In the genomic region with DNA sequence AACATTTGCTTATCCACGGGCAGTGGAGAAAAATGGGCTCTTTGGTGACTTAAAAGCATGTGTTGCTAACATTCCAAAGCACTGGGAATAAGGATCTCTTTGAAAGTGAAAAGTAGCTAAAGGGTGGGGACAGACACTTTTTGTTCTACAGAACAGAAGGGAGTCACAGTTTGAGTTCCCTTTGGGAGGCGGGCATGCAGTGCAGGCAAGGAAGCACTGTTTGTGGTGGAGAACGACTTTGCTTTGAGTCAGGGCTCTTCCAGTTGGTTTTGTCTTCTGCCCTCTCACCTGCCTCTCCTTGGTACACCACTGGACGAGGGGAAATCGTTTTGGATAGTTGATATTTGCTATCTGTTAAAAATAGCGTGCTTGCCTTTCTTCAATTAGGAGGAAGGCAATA, we compare ENCODE assay signal across 11 mouse cellular contexts. TPM values are rescaled to one million over a fixed set of nuclear protein-coding genes. Genes with fewer than 3 reads are reported as not detected.
DNase-seq lines count a peak whose midpoint lies in the region; ATAC-seq and TF ChIP-seq lines count a peak whose summit lies in the region.
"Had no signal": no experiment of that assay in that cellular context is flagged by ENCODE, and none has a peak within 500 bp of the region (broad histone marks: within the 10 kb centered on the region; RNA-seq: fewer than 3 reads in every experiment).

No protein-coding gene starts in this region.

- WGBS in embryonic facial prominence, embryonic 12.5 days: 36% methylated on average over 6 of the region's 6 CpGs
- WGBS in embryonic facial prominence, embryonic 10.5 days: 36% methylated on average over 6 of the region's 6 CpGs
- 39% methylated on average over 6 of the region's 6 CpGs for WGBS in lung, embryonic 14.5 days
- WGBS in lung, adult 2 months: 50% methylated on average over 6 of the region's 6 CpGs
- 27% methylated on average over 6 of the region's 6 CpGs for WGBS in hindbrain, embryonic 16.5 days
- whole genome bisulfite sequencing in stomach, embryonic 15.5 days: 38% methylated on average over 6 of the region's 6 CpGs

- H3K4me3 ChIP-seq in embryonic facial prominence, embryonic 12.5 days: no peak overlapping the region
- H3K4me3 ChIP-seq in embryonic facial prominence, embryonic 10.5 days: no peak overlapping the region
- H3K4me3 ChIP-seq in lung, embryonic 14.5 days (ENCODE audit: low read depth, low read length): no peak overlapping the region
- H3K4me3 ChIP-seq in lung, adult 2 months (replicated peaks; ENCODE audit: extremely low read depth, low read depth, low read length): no peak overlapping the region
- no peak overlapping the region for H3K4me3 ChIP-seq in hindbrain, embryonic 16.5 days (ENCODE audit: low read length)
- no peak overlapping the region for H3K4me3 ChIP-seq in stomach, embryonic 15.5 days (replicated peaks)
- H3K4me3 ChIP-seq: heart, embryonic 12.5 days had no signal

- no peak for TF ChIP-seq POLR2A in lung, adult 2 months (IDR thresholded peaks at IDR 0.05; ENCODE audit: borderline replicate concordance, extremely low read depth, low read depth, low read length)

- H3K4me2 ChIP-seq in embryonic facial prominence, embryonic 12.5 days (replicated peaks): no peak overlapping the region
- H3K4me2 ChIP-seq in lung, embryonic 14.5 days: no peak overlapping the region
- H3K4me2 ChIP-seq in hindbrain, embryonic 16.5 days (ENCODE audit: low read length): no peak overlapping the region
- H3K4me2 ChIP-seq in stomach, embryonic 15.5 days: no peak overlapping the region
- H3K4me2 ChIP-seq: heart, embryonic 12.5 days had no signal

- H3K4me1 ChIP-seq in embryonic facial prominence, embryonic 12.5 days: peaks cover 16% of the 10 kb centered on the region
- H3K4me1 ChIP-seq in embryonic facial prominence, embryonic 10.5 days: peaks cover 18% of the 10 kb centered on the region
- H3K4me1 ChIP-seq in lung, embryonic 14.5 days (ENCODE audit: insufficient read depth): no peaks in the 10 kb centered on the region
- H3K4me1 ChIP-seq in lung, adult 2 months (ENCODE audit: control insufficient read depth, insufficient read depth, low read length): no peaks in the 10 kb centered on the region; the same call in 1 of the 2 replicates
- no peaks in the 10 kb centered on the region for H3K4me1 ChIP-seq in hindbrain, embryonic 16.5 days (ENCODE audit: control insufficient read depth, insufficient read depth, low read depth, low read length)
- no peaks in the 10 kb centered on the region for H3K4me1 ChIP-seq in stomach, embryonic 15.5 days
- H3K4me1 ChIP-seq: heart, embryonic 12.5 days had no signal

- H3K9ac ChIP-seq in embryonic facial prominence, embryonic 12.5 days: no peak overlapping the region
- no peak overlapping the region for H3K9ac ChIP-seq in lung, embryonic 14.5 days
- no peak overlapping the region for H3K9ac ChIP-seq in hindbrain, embryonic 16.5 days (ENCODE audit: low read depth, low read length)
- no peak overlapping the region for H3K9ac ChIP-seq in stomach, embryonic 15.5 days
- H3K9ac ChIP-seq: heart, embryonic 12.5 days; liver, postnatal 0 days had no signal

- no peak for ATAC-seq in embryonic facial prominence, embryonic 12.5 days (ENCODE audit: insufficient number of reproducible peaks, insufficient read depth, low FRiP score, low TSS enrichment)
- no peak for ATAC-seq in lung, embryonic 14.5 days (ENCODE audit: insufficient read depth)
- ATAC-seq in hindbrain, embryonic 16.5 days: peak; percentile 52
- ATAC-seq in stomach, embryonic 15.5 days (ENCODE audit: insufficient read depth, low FRiP score, low read depth): no peak
- ATAC-seq: liver, postnatal 0 days had no signal

- H3K27me3 ChIP-seq in embryonic facial prominence, embryonic 12.5 days: no peaks in the 10 kb centered on the region
- H3K27me3 ChIP-seq in embryonic facial prominence, embryonic 10.5 days (replicated peaks; ENCODE audit: low read depth, poor library complexity, severe bottlenecking): no peaks in the 10 kb centered on the region
- no peaks in the 10 kb centered on the region for H3K27me3 ChIP-seq in lung, embryonic 14.5 days (ENCODE audit: insufficient read depth, low read length)
- H3K27me3 ChIP-seq in hindbrain, embryonic 16.5 days (replicated peaks; ENCODE audit: control insufficient read depth, insufficient read depth, low read length): no peaks in the 10 kb centered on the region
- H3K27me3 ChIP-seq in stomach, embryonic 15.5 days (replicated peaks): no peaks in the 10 kb centered on the region
- H3K27me3 ChIP-seq: heart, embryonic 12.5 days had no signal

- TF ChIP-seq CTCF in lung, embryonic 14.5 days (IDR thresholded peaks at IDR 0.05; ENCODE audit: low read depth): no peak
- TF ChIP-seq CTCF in lung, adult 2 months (IDR thresholded peaks at IDR 0.05; ENCODE audit: insufficient read depth, low read length): no peak

- DNase-seq in embryonic facial prominence, embryonic 10.5 days (ENCODE audit: low spot score): no peak
- no peak for DNase-seq in lung, embryonic 14.5 days
- no peak for DNase-seq in lung, adult 2 months
- no peak for DNase-seq in adrenal gland, postnatal 4 days (ENCODE audit: low spot score in 2 of 2)
- no peak for DNase-seq in Muller cell, postnatal 12 days (ENCODE audit: inconsistent ontology term)
- DNase-seq: cerebellum, adult 2 months; liver, postnatal 0 days had no signal

- H3K36me3 ChIP-seq in embryonic facial prominence, embryonic 12.5 days: no peaks in the 10 kb centered on the region
- H3K36me3 ChIP-seq in embryonic facial prominence, embryonic 10.5 days (replicated peaks): no peaks in the 10 kb centered on the region
- no peaks in the 10 kb centered on the region for H3K36me3 ChIP-seq in lung, embryonic 14.5 days (ENCODE audit: insufficient read depth)
- H3K36me3 ChIP-seq in hindbrain, embryonic 16.5 days (ENCODE audit: control insufficient read depth, insufficient read depth, low read length): no peaks in the 10 kb centered on the region
- no peaks in the 10 kb centered on the region for H3K36me3 ChIP-seq in stomach, embryonic 15.5 days
- H3K36me3 ChIP-seq: heart, embryonic 12.5 days had no signal

- no peaks in the 10 kb centered on the region for H3K9me3 ChIP-seq in embryonic facial prominence, embryonic 12.5 days
- no peaks in the 10 kb centered on the region for H3K9me3 ChIP-seq in embryonic facial prominence, embryonic 10.5 days
- H3K9me3 ChIP-seq in lung, embryonic 14.5 days (ENCODE audit: low read depth, low read length): no peaks in the 10 kb centered on the region
- H3K9me3 ChIP-seq in hindbrain, embryonic 16.5 days (ENCODE audit: control insufficient read depth, low read length): no peaks in the 10 kb centered on the region
- H3K9me3 ChIP-seq in stomach, embryonic 15.5 days: no peaks in the 10 kb centered on the region
- H3K9me3 ChIP-seq: heart, embryonic 12.5 days had no signal

- 0 out of 2 replicates have a peak overlapping the region, but pooled peaks have one; percentile 9 for H3K27ac ChIP-seq in embryonic facial prominence, embryonic 12.5 days
- H3K27ac ChIP-seq in embryonic facial prominence, embryonic 10.5 days (replicated peaks): no peak overlapping the region
- H3K27ac ChIP-seq in lung, embryonic 14.5 days (ENCODE audit: low read depth): peak overlapping the region; percentile 32; the same call in 1 of the 2 replicates
- H3K27ac ChIP-seq in hindbrain, embryonic 16.5 days (ENCODE audit: low read depth, low read length): peak overlapping the region; percentile 42; the same call in 1 of the 2 replicates
- H3K27ac ChIP-seq in stomach, embryonic 15.5 days: peak overlapping the region; percentile 71; the same call in 1 of the 2 replicates

RNA-seq across cellular contexts. Expression of a gene that starts 49.7 kb away (rescaled TPM):
- polyA plus RNA-seq in embryonic facial prominence, embryonic 12.5 days (2016; fragmentation: Nextera tagmentation; extraction: Ambion mirVana): 11.7 and 11.9 TPM in 2 replicates
- polyA plus RNA-seq in embryonic facial prominence, embryonic 10.5 days (2016; fragmentation: Nextera tagmentation; extraction: Ambion mirVana): 6.3 and 7.6 TPM in 2 replicates
- polyA plus RNA-seq in lung, embryonic 14.5 days (2014; fragmentation: Nextera tagmentation; extraction: Ambion mirVana): 25.9 and 28.3 TPM in 2 replicates
- 7.0 and 7.5 TPM in 2 replicates for polyA plus RNA-seq in lung, adult 2 months (2012; rRNA removed)
- 2.6 and 3.4 TPM in 2 replicates for polyA plus RNA-seq in hindbrain, embryonic 16.5 days (2015; fragmentation: Nextera tagmentation; extraction: Ambion mirVana)
- 50.0 and 54.3 TPM in 2 replicates for polyA plus RNA-seq in stomach, embryonic 15.5 days (2015; fragmentation: Nextera tagmentation; extraction: Ambion mirVana)
- total RNA-seq in adrenal gland, postnatal 4 days (2021): 10 to 100 TPM; 13.1 to 15.6 TPM
